Mouse (Mus musculus) lung, embryonic 16.5 days (tissue): ENCODE results near the gene Alg9. TPM values are rescaled to one million over a fixed set of nuclear protein-coding genes. Genes with fewer than 3 reads are reported as not detected.

Experiments
- ATAC-seq: fragments of 200-750 bp; cut with Nextera tagmentation; 2 replicates; pipeline ENCODE4 v1.8.0; 2017; ENCODE audit warnings: low read depth, mild to moderate bottlenecking, moderate library complexity
- H3K27ac ChIP-seq: fragments of 300-500 bp; sonication (generic); 2 replicates; pipeline ENCODE4 v1.5.1; 2014; ENCODE audit warnings: mild to moderate bottlenecking, control low read depth, low read length
- H3K27me3 ChIP-seq: fragments of 300-500 bp; sonication (generic); 2 replicates; pipeline ENCODE4 v1.6.1; 2014; ENCODE audit warnings: low read depth, low read length, mixed read lengths; ENCODE audit not compliant: control insufficient read depth, insufficient read depth
- H3K36me3 ChIP-seq: fragments of 300-500 bp; sonication (generic); 2 replicates; pipeline ENCODE4 v1.6.1; 2014; ENCODE audit warnings: low read length; ENCODE audit not compliant: control insufficient read depth, insufficient read depth
- H3K4me1 ChIP-seq: fragments of 300-500 bp; sonication (generic); replicated peaks from 2 replicates; pipeline ENCODE4 v1.6.1; 2014; ENCODE audit warnings: low read length, mixed read lengths; ENCODE audit not compliant: control insufficient read depth, insufficient read depth
- H3K4me2 ChIP-seq: fragments of 300-500 bp; sonication (generic); 2 replicates; pipeline ENCODE4 v1.6.1; 2014; ENCODE audit warnings: low read depth, low read length, control low read depth
- H3K4me3 ChIP-seq: fragments of 300-500 bp; sonication (generic); 2 replicates; pipeline ENCODE4 v1.5.1; 2014; ENCODE audit warnings: mild to moderate bottlenecking, low read length, control low read depth
- H3K9ac ChIP-seq: fragments of 300-500 bp; sonication (generic); 2 replicates; pipeline ENCODE4 v1.6.1; 2014; ENCODE audit warnings: low read length, control low read depth
- H3K9me3 ChIP-seq: fragments of 300-500 bp; sonication (generic); 2 replicates; pipeline ENCODE4 v1.6.1; 2016; ENCODE audit warnings: low read length; ENCODE audit not compliant: control insufficient read depth
- WGBS: fragments of 180-500 bp; shearing (Covaris S2); extraction: QIAGEN DNeasy Blood & Tissue Kit; methylation state at CpG from one replicate; pipeline ENCODE4 v1.1.7; 2014; 5-methylcytosine and 5-hydroxymethylcytosine counted together
- polyA plus RNA-seq: library from polyadenylated mRNA; unstranded; fragments of >200 nt; fragmentation: Nextera tagmentation; extraction: Ambion mirVana; gene quantifications from 2 replicates; pipeline ENCODE4 v1.2.1, GENCODE M21; 2015

Alg9 gene
- polyA plus RNA-seq, 1 experiment from 2014 or later: 35.0 TPM

DNA sequence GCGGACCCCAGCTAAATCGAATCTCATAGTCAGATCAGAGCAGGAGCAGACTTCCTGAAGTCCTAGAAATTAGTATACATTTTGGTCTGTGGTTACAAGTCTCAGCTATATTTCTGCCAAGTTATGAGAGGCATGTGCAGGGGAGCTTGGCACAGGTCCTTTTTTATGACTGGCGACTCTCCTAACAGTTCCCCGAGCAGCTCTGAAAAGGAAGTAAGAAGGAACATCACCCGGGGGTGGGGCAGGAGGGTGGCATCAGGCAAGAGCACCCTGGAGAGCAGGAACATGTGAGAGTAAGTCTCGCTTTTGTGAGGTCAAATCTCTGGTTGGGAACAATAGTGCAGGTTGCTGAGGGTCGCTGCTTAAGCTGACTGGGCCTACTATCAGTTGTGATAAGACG, 75.9 kb downstream of the Alg9 start:
- no peaks in the 10 kb centered on the region for H3K9me3 ChIP-seq
- no peaks in the 10 kb centered on the region for H3K36me3 ChIP-seq
- H3K4me1 ChIP-seq: peaks cover 25% of the 10 kb centered on the region
- ATAC-seq: no peak
- no peak overlapping the region; the same call in 1 of the 2 replicates for H3K4me3 ChIP-seq
- H3K27ac ChIP-seq: no peak overlapping the region; the same call in 1 of the 2 replicates
- H3K9ac ChIP-seq: 0 out of 2 replicates have a peak overlapping the region, but pooled peaks have one; percentile 5
- H3K4me2 ChIP-seq: peak overlapping the region; percentile 18
- no peaks in the 10 kb centered on the region for H3K27me3 ChIP-seq
- WGBS: 25% methylated on average over 8 of the region's 8 CpGs

DNA sequence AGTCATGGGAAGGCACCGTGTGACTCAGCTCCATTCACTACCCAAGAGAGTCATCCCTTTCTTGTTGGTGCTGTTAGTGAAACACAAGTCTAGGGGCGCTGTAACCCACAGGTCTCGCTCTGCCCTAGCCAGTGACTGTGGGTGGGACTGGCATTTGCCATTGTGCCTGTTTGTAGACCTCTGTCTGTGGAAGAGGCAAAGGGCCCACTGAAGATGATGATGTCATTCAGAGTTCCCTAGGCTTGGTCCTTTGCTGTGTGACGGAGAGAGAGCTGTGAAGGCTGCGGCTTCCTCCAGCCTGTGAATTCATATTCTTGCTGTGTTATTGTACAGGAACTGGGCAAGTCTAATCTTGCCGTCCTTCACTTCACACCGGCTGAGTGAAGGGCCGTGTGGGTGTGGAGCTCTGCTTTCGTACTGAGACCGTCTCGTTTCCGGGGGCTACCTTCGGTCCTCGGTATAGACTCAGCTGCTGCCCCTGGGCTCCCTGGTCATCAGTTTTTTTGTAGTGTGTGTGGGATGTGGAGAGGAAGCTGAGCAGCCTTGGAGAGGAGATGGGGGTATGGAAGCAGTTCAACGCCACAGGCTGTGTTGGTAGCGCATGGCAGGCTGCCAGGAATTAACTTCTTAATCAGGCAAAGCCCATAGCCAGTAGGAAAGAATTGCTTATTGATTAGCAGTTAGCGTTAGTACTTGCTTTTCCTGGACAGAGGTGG, 78.0 kb downstream of the Alg9 start:
- Histone ChIP-seq H3K27ac (no peak overlapping the region), H3K9ac (no peak overlapping the region), H3K9me3 (no peaks in the 10 kb centered on the region), H3K4me3 (no peak overlapping the region), H3K4me2 (peak overlapping the region; percentile 12; the same call in 1 of the 2 replicates), H3K4me1 (peaks cover 21% of the 10 kb centered on the region), H3K27me3 (no peaks in the 10 kb centered on the region), H3K36me3 (no peaks in the 10 kb centered on the region)
- no peak for ATAC-seq
- 48% methylated on average over 17 of the region's 17 CpGs for WGBS

DNA sequence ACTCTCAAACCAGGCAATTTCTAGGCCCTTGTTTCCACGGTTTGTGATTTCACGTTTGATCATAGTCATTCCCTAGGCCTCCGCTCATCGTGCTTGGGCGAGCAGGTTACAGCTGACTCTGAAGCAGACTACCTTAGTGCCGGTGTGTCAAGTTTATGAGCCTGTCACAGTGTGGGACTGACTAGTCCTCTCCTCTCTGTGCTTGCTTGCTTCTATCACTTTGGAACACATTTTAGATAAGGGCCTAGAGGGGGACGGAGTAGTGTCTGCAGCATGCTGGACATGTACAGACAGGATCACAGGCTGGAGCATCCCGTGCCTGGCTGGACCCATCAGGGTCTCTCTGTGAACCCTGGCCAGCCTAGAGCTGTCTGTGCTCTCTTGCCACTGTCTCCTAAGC, 79.6 kb downstream of the Alg9 start:
- 80% methylated on average over 8 of the region's 8 CpGs for WGBS
- no peaks in the 10 kb centered on the region for H3K27me3 ChIP-seq
- 0 out of 2 replicates have a peak, but pooled peaks cover 1% of the 10 kb centered on the region for H3K36me3 ChIP-seq
- no peaks in the 10 kb centered on the region for H3K9me3 ChIP-seq
- no peak overlapping the region for H3K4me3 ChIP-seq
- H3K4me1 ChIP-seq: peaks cover 25% of the 10 kb centered on the region
- no peak for ATAC-seq
- no peak overlapping the region for H3K27ac ChIP-seq
- H3K9ac ChIP-seq: no peak overlapping the region
- H3K4me2 ChIP-seq: no peak overlapping the region

DNA sequence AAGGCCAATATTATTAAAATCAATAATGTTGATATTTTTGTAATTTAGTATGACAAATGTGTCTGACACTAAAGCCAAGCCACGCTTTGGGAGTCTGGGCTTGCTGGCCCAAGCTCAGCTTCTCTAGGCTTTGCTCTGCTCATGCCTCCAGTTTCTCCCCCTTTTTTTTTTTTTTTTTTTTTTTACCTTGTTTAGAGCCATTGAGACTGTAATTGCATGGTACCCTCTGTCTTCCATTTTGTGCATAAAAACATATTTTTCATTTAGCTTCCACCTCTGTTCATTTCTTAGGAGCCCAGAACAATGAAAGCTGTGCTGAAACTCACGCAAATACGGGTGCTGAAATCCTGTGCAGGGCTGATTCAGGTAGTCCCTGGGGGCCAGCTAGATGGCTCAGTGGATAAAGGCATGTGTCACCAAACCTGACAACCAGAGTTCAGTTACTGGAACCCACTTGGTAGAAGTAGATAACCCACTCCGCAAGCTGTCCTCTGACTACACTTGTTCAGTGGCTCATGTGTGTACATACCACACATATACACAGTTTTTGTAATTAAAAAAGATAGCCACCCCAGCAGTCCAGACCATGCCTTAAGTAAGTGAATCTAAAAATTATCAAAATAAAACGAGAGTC, 80.4 kb downstream of the Alg9 start:
- 89% methylated on average over 5 of the region's 5 CpGs for WGBS

DNA sequence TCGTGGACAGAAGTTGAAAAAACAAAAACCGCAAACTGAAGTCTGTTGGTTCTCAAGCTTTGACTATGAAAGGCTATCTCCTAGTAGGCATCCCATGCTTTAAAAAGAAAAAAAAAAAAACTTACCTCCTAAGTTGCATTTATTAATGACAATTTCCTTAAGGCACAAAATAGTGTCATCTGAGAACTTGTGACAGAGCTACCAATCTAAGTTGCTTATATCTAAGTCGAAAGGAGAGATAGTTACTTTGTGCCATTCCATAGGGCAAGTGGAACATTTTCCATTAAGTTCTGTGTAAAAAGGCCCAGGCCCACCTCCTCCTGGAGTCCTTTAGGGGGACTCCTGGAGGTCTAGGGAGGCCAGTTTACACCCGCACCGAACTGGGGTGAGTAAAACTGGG, 81.0 kb downstream of the Alg9 start:
- WGBS: 62% methylated on average over 5 of the region's 5 CpGs

More for the DNA sequence above, 80.4 kb downstream of the Alg9 start:
- H3K9ac ChIP-seq: no peak overlapping the region
- H3K27me3 ChIP-seq: no peaks in the 10 kb centered on the region
- no peak overlapping the region for H3K27ac ChIP-seq
- no peak for ATAC-seq
- no peak overlapping the region for H3K4me2 ChIP-seq
- no peak overlapping the region for H3K4me3 ChIP-seq
- 0 out of 2 replicates have a peak, but pooled peaks cover 5% of the 10 kb centered on the region for H3K36me3 ChIP-seq
- H3K9me3 ChIP-seq: no peaks in the 10 kb centered on the region
- H3K4me1 ChIP-seq: peaks cover 17% of the 10 kb centered on the region

DNA sequence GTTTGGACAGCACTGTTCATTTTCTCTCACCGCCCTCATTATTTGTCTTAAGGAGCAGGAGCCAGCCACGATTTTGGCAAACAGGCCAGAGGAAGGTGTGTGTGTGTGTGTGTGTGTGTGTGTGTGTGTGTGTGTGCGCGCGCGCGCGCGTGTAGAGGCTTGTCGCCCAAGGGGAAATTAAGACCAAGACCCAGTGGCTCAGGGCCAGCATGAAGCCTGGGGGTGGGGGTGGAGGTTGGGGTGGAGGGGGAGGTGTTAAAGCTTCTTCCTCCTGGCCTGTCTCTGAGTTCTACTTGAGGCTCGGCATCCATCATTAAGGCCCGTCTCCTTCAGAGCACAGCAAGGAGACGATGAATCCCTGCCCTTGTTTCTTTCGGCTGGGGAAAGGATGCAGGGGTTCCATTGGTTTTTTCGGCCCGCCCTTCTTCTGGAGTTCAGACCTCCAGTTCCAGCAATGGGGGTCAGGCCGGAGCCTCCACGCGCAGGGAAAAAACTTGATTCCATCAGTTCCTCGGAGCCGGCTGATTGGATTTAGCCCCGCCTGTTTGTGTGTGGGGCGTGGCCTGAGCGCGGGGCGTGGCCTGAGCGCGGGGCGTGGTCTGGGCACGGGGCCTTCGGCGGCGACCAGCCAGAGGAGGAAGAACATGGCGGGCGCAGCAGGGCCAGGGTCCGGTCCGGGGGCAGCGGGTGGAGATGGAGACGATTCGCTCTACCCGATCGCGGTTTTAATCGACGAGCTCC, 81.7 kb downstream of the Alg9 start:
- Histone ChIP-seq H3K36me3 (peaks cover 11% of the 10 kb centered on the region; the same call in 1 of the 2 replicates), H3K9me3 (no peaks in the 10 kb centered on the region), H3K4me1 (peaks cover 10% of the 10 kb centered on the region; the same call in 1 of the 2 replicates), H3K4me3 (peak overlapping the region; percentile 81), H3K27ac (peak overlapping the region; percentile 75), H3K27me3 (no peaks in the 10 kb centered on the region), H3K9ac (peak overlapping the region; percentile 80), H3K4me2 (peak overlapping the region; percentile 71)
- peak; percentile 95 for ATAC-seq
- under 1% methylated on average over 41 of the region's 45 CpGs for WGBS

More for the DNA sequence above, 81.0 kb downstream of the Alg9 start:
- H3K4me3 ChIP-seq: no peak overlapping the region
- H3K4me2 ChIP-seq: peak overlapping the region; percentile 71; the same call in 1 of the 2 replicates
- H3K36me3 ChIP-seq: peaks cover 9% of the 10 kb centered on the region; the same call in 1 of the 2 replicates
- H3K4me1 ChIP-seq: peaks cover 12% of the 10 kb centered on the region; the same call in 1 of the 2 replicates
- no peaks in the 10 kb centered on the region for H3K27me3 ChIP-seq
- no peaks in the 10 kb centered on the region for H3K9me3 ChIP-seq
- no peak overlapping the region for H3K9ac ChIP-seq
- ATAC-seq: no peak
- no peak overlapping the region for H3K27ac ChIP-seq

DNA sequence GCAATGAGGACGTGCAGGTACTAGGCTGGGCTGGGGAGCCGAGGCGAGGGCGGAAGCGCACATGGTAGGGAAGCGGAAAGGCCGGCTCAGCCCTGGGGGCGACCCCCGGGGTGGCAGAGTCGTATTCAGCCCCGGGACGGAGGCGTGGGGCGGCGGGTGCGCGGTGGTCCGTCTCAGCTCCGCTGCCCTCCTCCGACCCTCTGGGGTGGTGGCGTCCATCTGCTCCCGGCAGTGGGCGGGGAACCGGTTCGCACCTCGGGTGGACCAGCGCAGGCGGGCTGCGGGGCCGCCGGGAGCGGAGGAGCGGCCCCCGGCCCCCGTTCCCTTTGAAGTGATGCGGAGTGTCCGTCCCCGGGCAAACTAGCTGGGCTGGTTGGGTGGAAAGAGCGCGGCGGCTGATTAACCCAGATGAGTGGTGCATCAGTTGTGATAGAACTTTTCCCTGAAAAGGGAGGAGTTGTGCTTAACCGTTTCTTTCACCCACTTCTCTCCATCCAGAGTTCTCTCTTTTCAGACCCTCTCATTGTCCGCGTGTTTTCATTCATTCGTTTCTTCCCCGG, 82.3 kb downstream of the Alg9 start:
- 0% methylated on average over 42 of the region's 46 CpGs for WGBS

GRCm38 (mm10) chr9:50858681-50859080, 83.9 kb downstream of the Alg9 start:
- Histone ChIP-seq H3K27ac (no peak overlapping the region), H3K4me1 (peaks cover 10% of the 10 kb centered on the region; the same call in 1 of the 2 replicates), H3K9ac (no peak overlapping the region), H3K36me3 (peaks cover 29% of the 10 kb centered on the region; the same call in 1 of the 2 replicates), H3K27me3 (no peaks in the 10 kb centered on the region), H3K4me2 (no peak overlapping the region), H3K4me3 (no peak overlapping the region), H3K9me3 (no peaks in the 10 kb centered on the region)
- no peak for ATAC-seq
- 73% methylated on average over 6 of the region's 6 CpGs for WGBS

More for the DNA sequence above, 82.3 kb downstream of the Alg9 start:
- H3K4me2 ChIP-seq: peak overlapping the region; percentile 71
- H3K4me3 ChIP-seq: peak overlapping the region; percentile 81
- peak overlapping the region; percentile 53; the same call in 1 of the 2 replicates for H3K27ac ChIP-seq
- H3K36me3 ChIP-seq: peaks cover 17% of the 10 kb centered on the region; the same call in 1 of the 2 replicates
- no peaks in the 10 kb centered on the region for H3K9me3 ChIP-seq
- no peaks in the 10 kb centered on the region for H3K27me3 ChIP-seq
- peak overlapping the region; percentile 80 for H3K9ac ChIP-seq
- ATAC-seq: peak; percentile 69
- peaks cover 10% of the 10 kb centered on the region; the same call in 1 of the 2 replicates for H3K4me1 ChIP-seq
